Mouse (Mus musculus): ENCODE measurements around the gene Retsat. TPM values are rescaled to one million over a fixed set of nuclear protein-coding genes. Genes with fewer than 3 reads are reported as not detected.
A peak's percentile ranks its signal among the peaks of the same experiment; 100 is the strongest.

Gene Retsat
- polyA plus RNA-seq, 1 experiment from 2014 or later: 5.0 TPM

DNA sequence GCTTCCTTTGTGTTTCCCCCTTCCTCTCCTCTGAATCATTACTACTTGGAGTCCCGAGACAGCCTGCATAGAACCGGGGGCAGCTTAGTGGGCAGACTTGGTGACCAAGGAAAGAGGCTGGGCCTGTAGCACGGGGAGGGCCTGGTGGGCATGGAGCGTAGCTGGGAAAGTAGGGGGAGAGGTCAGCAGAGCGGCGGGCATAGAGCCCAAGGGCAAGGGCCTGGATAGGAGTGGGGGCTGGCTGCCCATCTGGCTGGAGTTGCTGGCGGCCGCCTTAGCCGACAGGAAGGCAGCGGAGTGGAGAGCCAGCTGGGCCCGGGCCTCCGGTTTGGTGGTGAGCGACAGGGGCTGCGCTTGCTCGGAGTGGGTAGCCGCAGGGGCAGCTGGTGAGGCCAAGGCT is 29.0 kb downstream of the Retsat start:
- Histone ChIP-seq H3K27ac (ENCODE audit: low read depth, low read length) (no peak overlapping the region), H3K4me2 (no peak overlapping the region), H3K9ac (ENCODE audit: low read length) (no peak overlapping the region; the same call in 1 of the 2 replicates), H3K9me3 (ENCODE audit: control insufficient read depth, low read length) (no peaks in the 10 kb centered on the region), H3K4me3 (ENCODE audit: low read depth, low read length) (no peak overlapping the region), H3K4me1 (ENCODE audit: control insufficient read depth, insufficient read depth, low read length) (no peaks in the 10 kb centered on the region), H3K36me3 (ENCODE audit: control insufficient read depth, insufficient read depth, low read length) (peaks cover 3% of the 10 kb centered on the region), H3K27me3 (ENCODE audit: control insufficient read depth, insufficient read depth, low read length) (no peaks in the 10 kb centered on the region)
- whole genome bisulfite sequencing: 90% methylated on average over 16 of the region's 16 CpGs
- no peak for ATAC-seq (ENCODE audit: low FRiP score)
- no peak for DNase-seq (ENCODE audit: low spot score, missing footprints)

- Histone ChIP-seq H3K9me3 (ENCODE audit: control insufficient read depth, low read length) (no peaks in the 10 kb centered on the region), H3K36me3 (ENCODE audit: control insufficient read depth, insufficient read depth, low read length) (peaks cover 3% of the 10 kb centered on the region), H3K4me2 (no peak overlapping the region), H3K27ac (ENCODE audit: low read depth, low read length) (no peak overlapping the region), H3K27me3 (ENCODE audit: control insufficient read depth, insufficient read depth, low read length) (no peaks in the 10 kb centered on the region), H3K4me1 (ENCODE audit: control insufficient read depth, insufficient read depth, low read length) (no peaks in the 10 kb centered on the region), H3K4me3 (ENCODE audit: low read depth, low read length) (no peak overlapping the region), H3K9ac (ENCODE audit: low read length) (no peak overlapping the region)
- WGBS: 97% methylated on average over 2 of the region's 2 CpGs
- ATAC-seq (ENCODE audit: low FRiP score) (no peak), DNase-seq (ENCODE audit: low spot score, missing footprints) (no peak)
Measured at GRCm38 (mm10) chr6:72630370-72630769, 32.1 kb downstream of the Retsat start.

- Histone ChIP-seq H3K27ac (ENCODE audit: low read depth, low read length) (no peak overlapping the region), H3K4me3 (ENCODE audit: low read depth, low read length) (no peak overlapping the region), H3K9ac (ENCODE audit: low read length) (no peak overlapping the region), H3K27me3 (ENCODE audit: control insufficient read depth, insufficient read depth, low read length) (no peaks in the 10 kb centered on the region), H3K4me1 (ENCODE audit: control insufficient read depth, insufficient read depth, low read length) (no peaks in the 10 kb centered on the region), H3K4me2 (no peak overlapping the region), H3K9me3 (ENCODE audit: control insufficient read depth, low read length) (no peaks in the 10 kb centered on the region), H3K36me3 (ENCODE audit: control insufficient read depth, insufficient read depth, low read length) (peaks cover 3% of the 10 kb centered on the region)
- ATAC-seq (ENCODE audit: low FRiP score) (no peak), DNase-seq (ENCODE audit: low spot score, missing footprints) (no peak)
- 90% methylated on average over 14 of the region's 14 CpGs for WGBS
Measured at GRCm38 (mm10) chr6:72630961-72631360, 32.7 kb downstream of the Retsat start.

DNA sequence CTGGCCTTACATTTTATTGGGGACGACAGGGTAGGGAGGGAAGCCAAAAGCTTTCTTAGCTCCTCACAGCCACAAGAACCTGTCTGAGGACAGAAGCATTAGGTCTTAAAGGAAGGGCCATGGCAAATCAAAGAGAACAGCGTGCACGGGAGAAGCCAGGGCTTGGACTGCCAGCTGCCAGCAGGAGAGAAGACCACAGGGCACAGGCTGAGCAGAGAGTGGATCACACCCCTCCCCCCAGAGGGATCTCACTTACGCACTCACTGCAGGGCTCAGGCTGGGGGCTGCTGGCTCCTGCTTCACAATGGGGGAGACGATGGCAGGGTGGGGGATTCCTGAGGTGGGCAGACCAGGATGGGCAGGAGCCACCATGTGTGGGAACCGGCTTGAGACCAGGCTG is 33.4 kb downstream of the Retsat start:
- Histone ChIP-seq H3K27me3 (ENCODE audit: control insufficient read depth, insufficient read depth, low read length) (no peaks in the 10 kb centered on the region), H3K4me1 (ENCODE audit: control insufficient read depth, insufficient read depth, low read length) (peaks cover 3% of the 10 kb centered on the region; the same call in 1 of the 2 replicates), H3K9me3 (ENCODE audit: control insufficient read depth, low read length) (no peaks in the 10 kb centered on the region), H3K4me2 (no peak overlapping the region), H3K9ac (ENCODE audit: low read length) (no peak overlapping the region), H3K4me3 (ENCODE audit: low read depth, low read length) (no peak overlapping the region), H3K36me3 (ENCODE audit: control insufficient read depth, insufficient read depth, low read length) (peaks cover 3% of the 10 kb centered on the region), H3K27ac (ENCODE audit: low read depth, low read length) (no peak overlapping the region)
- no peak for DNase-seq (ENCODE audit: low spot score, missing footprints)
- WGBS: 90% methylated on average over 6 of the region's 6 CpGs
- ATAC-seq (ENCODE audit: low FRiP score): no peak

GRCm38 (mm10) chr6:72634311-72634710 is 36.0 kb downstream of the Retsat start:
- Histone ChIP-seq H3K4me2 (no peak overlapping the region), H3K4me3 (ENCODE audit: low read depth, low read length) (no peak overlapping the region), H3K36me3 (ENCODE audit: control insufficient read depth, insufficient read depth, low read length) (peaks cover 3% of the 10 kb centered on the region; the same call in 1 of the 2 replicates), H3K27me3 (ENCODE audit: control insufficient read depth, insufficient read depth, low read length) (no peaks in the 10 kb centered on the region), H3K9me3 (ENCODE audit: control insufficient read depth, low read length) (no peaks in the 10 kb centered on the region), H3K4me1 (ENCODE audit: control insufficient read depth, insufficient read depth, low read length) (peaks cover 3% of the 10 kb centered on the region; the same call in 1 of the 2 replicates), H3K27ac (ENCODE audit: low read depth, low read length) (no peak overlapping the region), H3K9ac (ENCODE audit: low read length) (no peak overlapping the region)
- DNase-seq (ENCODE audit: low spot score, missing footprints) (no peak), ATAC-seq (ENCODE audit: low FRiP score) (no peak)
- 81% methylated on average over 10 of the region's 10 CpGs for WGBS

DNA sequence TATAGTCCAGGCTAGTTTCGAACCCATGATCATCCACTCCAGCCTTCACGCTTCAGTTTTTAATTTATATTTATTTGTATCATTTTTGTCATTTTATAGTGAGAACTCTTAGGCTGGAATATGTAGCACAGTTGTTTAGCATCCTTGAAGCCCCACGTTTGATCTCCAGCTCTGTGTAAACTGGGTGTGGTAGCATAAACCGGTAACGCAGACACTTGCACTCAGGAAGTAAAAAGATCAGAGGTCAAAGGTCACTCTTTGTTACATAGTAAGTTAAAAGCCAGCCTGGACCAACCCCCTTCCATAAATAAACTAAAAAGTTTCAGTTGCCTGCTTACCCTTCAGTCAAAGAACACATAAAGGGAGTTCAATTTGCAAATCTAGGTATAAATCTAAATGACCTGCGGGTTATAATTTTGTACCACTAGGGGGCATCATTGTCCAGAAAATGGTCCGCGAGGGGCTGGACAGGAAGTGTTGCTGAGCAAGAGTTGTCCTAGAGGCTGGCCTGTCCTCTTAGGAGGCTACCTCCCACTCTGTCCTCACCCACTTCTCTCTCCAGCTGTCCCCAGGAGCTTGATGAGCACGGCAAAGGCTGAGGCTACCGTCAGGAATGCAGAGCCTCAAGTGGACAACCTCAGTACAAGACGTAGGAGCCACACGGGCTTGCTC is 37.6 kb downstream of the Retsat start:
- Histone ChIP-seq H3K9me3 (ENCODE audit: control insufficient read depth, low read length) (no peaks in the 10 kb centered on the region), H3K4me1 (ENCODE audit: control insufficient read depth, insufficient read depth, low read length) (peaks cover 3% of the 10 kb centered on the region; the same call in 1 of the 2 replicates), H3K27me3 (ENCODE audit: control insufficient read depth, insufficient read depth, low read length) (no peaks in the 10 kb centered on the region), H3K4me2 (no peak overlapping the region), H3K9ac (ENCODE audit: low read length) (no peak overlapping the region), H3K27ac (ENCODE audit: low read depth, low read length) (no peak overlapping the region), H3K4me3 (ENCODE audit: low read depth, low read length) (no peak overlapping the region), H3K36me3 (ENCODE audit: control insufficient read depth, insufficient read depth, low read length) (no peaks in the 10 kb centered on the region)
- ATAC-seq (ENCODE audit: low FRiP score) (peak; percentile 78), DNase-seq (ENCODE audit: low spot score, missing footprints) (peak; percentile 98)
- 56% methylated on average over 12 of the region's 12 CpGs for WGBS

DNA sequence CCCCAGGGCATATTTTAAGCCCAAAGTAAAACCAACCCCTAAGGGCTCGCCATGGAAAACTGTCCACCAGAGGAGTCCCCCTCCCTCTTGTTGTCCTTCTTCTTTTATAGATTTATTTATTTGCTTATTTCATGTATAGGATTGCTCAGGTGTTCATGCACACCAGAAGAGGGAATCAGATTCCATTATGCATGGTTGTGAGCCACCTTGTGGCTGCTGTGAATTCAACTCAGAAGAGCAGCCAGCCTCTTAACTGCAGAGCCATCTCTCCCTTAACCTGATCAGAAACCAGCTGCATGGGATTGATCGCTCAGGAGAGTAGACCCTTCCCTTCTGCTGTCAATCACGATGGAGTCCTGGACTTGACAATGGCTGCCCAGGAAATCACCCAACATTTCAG is 38.7 kb downstream of the Retsat start:
- DNase-seq (ENCODE audit: low spot score, missing footprints) (no peak), ATAC-seq (ENCODE audit: low FRiP score) (no peak)
- no peaks in the 10 kb centered on the region for H3K9me3 ChIP-seq (ENCODE audit: control insufficient read depth, low read length)
- no peak overlapping the region for H3K4me2 ChIP-seq
- no peaks in the 10 kb centered on the region for H3K36me3 ChIP-seq (ENCODE audit: control insufficient read depth, insufficient read depth, low read length)
- peaks cover 3% of the 10 kb centered on the region; the same call in 1 of the 2 replicates for H3K4me1 ChIP-seq (ENCODE audit: control insufficient read depth, insufficient read depth, low read length)
- 86% methylated on average over 3 of the region's 3 CpGs for WGBS
- H3K4me3 ChIP-seq (ENCODE audit: low read depth, low read length): no peak overlapping the region
- no peaks in the 10 kb centered on the region for H3K27me3 ChIP-seq (ENCODE audit: control insufficient read depth, insufficient read depth, low read length)
- no peak overlapping the region for H3K9ac ChIP-seq (ENCODE audit: low read length)
- H3K27ac ChIP-seq (ENCODE audit: low read depth, low read length): no peak overlapping the region

GRCm38 (mm10) chr6:72641218-72641954 is 43.1 kb downstream of the Retsat start:
- no peaks in the 10 kb centered on the region for H3K36me3 ChIP-seq (ENCODE audit: control insufficient read depth, insufficient read depth, low read length)
- H3K4me2 ChIP-seq: no peak overlapping the region
- no peak for ATAC-seq (ENCODE audit: low FRiP score)
- no peaks in the 10 kb centered on the region for H3K27me3 ChIP-seq (ENCODE audit: control insufficient read depth, insufficient read depth, low read length)
- no peaks in the 10 kb centered on the region; the same call in 1 of the 2 replicates for H3K4me1 ChIP-seq (ENCODE audit: control insufficient read depth, insufficient read depth, low read length)
- H3K9me3 ChIP-seq (ENCODE audit: control insufficient read depth, low read length): no peaks in the 10 kb centered on the region
- DNase-seq (ENCODE audit: low spot score, missing footprints): no peak
- no peak overlapping the region for H3K4me3 ChIP-seq (ENCODE audit: low read depth, low read length)
- no peak overlapping the region for H3K27ac ChIP-seq (ENCODE audit: low read depth, low read length)
- no peak overlapping the region for H3K9ac ChIP-seq (ENCODE audit: low read length)
- 85% methylated on average over 18 of the region's 18 CpGs for WGBS

DNA sequence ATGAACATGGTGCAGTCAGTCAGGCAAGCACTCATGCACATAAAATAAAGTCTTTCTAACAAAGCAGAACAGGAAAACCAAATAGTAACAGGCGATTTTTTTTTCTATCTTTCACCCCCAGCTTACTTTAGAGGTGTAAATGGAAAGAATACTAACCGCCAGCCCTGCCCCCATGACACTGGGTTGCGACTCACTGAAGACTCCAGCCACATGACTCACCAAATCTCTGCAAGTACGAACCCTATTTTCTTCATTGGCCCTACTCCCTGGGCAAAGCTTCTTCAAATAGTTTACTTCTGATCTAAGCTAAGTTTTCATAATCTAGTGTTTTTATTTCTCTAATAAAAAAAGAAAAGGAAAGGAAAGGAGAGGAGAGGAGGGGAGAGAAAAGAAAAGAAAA is 46.3 kb downstream of the Retsat start:
- H3K9ac ChIP-seq (ENCODE audit: low read length): no peak overlapping the region
- H3K4me3 ChIP-seq (ENCODE audit: low read depth, low read length): no peak overlapping the region
- no peak overlapping the region for H3K4me2 ChIP-seq
- H3K4me1 ChIP-seq (ENCODE audit: control insufficient read depth, insufficient read depth, low read length): no peaks in the 10 kb centered on the region
- DNase-seq (ENCODE audit: low spot score, missing footprints) (no peak), ATAC-seq (ENCODE audit: low FRiP score) (no peak)
- no peaks in the 10 kb centered on the region for H3K9me3 ChIP-seq (ENCODE audit: control insufficient read depth, low read length)
- 87% methylated on average over 4 of the region's 4 CpGs for WGBS
- no peaks in the 10 kb centered on the region for H3K36me3 ChIP-seq (ENCODE audit: control insufficient read depth, insufficient read depth, low read length)
- no peaks in the 10 kb centered on the region for H3K27me3 ChIP-seq (ENCODE audit: control insufficient read depth, insufficient read depth, low read length)
- no peak overlapping the region for H3K27ac ChIP-seq (ENCODE audit: low read depth, low read length)
